24 mouse cellular contexts compared by ENCODE assay signal in the genomic region with DNA sequence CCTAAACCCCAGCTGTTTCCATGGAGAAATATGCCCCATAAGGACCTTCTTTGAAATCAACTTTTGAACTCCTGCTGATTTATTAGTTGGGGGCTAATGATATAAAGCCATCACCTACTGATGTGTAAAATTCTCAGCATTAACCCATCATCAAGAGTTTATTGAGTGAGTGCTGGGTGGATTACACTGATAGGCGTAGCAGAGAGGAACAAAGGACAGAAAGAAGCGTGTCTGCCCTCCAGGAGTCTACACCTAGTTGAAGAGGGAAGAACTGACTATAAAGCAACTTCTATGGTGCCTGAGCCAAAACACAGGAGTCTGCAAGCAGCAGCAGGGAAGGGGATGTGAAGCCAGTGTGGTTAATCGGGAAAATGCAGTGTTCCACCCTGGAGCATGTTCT.
"Had no signal": no experiment of that assay in that cellular context is flagged by ENCODE, and none has a peak within 500 bp of the region (broad histone marks: within the 10 kb centered on the region; RNA-seq: fewer than 3 reads in every experiment).

No protein-coding gene starts in this region.

- H3K36me3 ChIP-seq: heart, embryonic 10.5 days; heart, embryonic 12.5 days; hindbrain, embryonic 10.5 days; hindbrain, embryonic 15.5 days; intestine, embryonic 15.5 days; limb, embryonic 10.5 days; limb, embryonic 12.5 days had no signal

- H3K27ac ChIP-seq: gastrocnemius, adult 2 months; heart, embryonic 10.5 days; hindbrain, embryonic 10.5 days; hindbrain, embryonic 15.5 days; intestine, embryonic 15.5 days; layer of hippocampus, adult 2 months; left cerebral cortex, adult 2 months; limb, embryonic 10.5 days; limb, embryonic 12.5 days had no signal

- H3K9me3 ChIP-seq: heart, embryonic 10.5 days; heart, embryonic 12.5 days; hindbrain, embryonic 10.5 days; hindbrain, embryonic 15.5 days; intestine, embryonic 15.5 days; limb, embryonic 10.5 days; limb, embryonic 12.5 days had no signal

- H3K4me2 ChIP-seq: heart, embryonic 12.5 days; hindbrain, embryonic 15.5 days; intestine, embryonic 15.5 days; limb, embryonic 12.5 days; liver, embryonic 11.5 days had no signal

- H3K27me3 ChIP-seq: heart, embryonic 12.5 days; hindbrain, embryonic 15.5 days; intestine, embryonic 15.5 days; limb, embryonic 12.5 days had no signal

- H3K4me3 ChIP-seq: gastrocnemius, adult 2 months; heart, embryonic 10.5 days; heart, embryonic 12.5 days; hindbrain, embryonic 10.5 days; hindbrain, embryonic 15.5 days; intestine, embryonic 15.5 days; layer of hippocampus, adult 2 months; left cerebral cortex, adult 2 months; limb, embryonic 10.5 days; limb, embryonic 12.5 days had no signal

- ATAC-seq: inflammation-experienced regulatory T-cells, adult 6 months; intestine, embryonic 15.5 days; intestine, postnatal 0 days had no signal

- DNase-seq: gastrocnemius, adult 2 months; gastrocnemius, postnatal 10 days; gastrocnemius, postnatal 25 days; heart, adult 18-20 months; heart, postnatal 10 days; heart, postnatal 4 days; kidney, adult 18-20 months; kidney, adult 8-10 months; kidney, postnatal 10 days; kidney, postnatal 25 days; kidney, postnatal 4 days; liver had no signal

- H3K9ac ChIP-seq: heart, embryonic 12.5 days; hindbrain, embryonic 15.5 days; intestine, embryonic 15.5 days; limb, embryonic 12.5 days had no signal
